Mouse (Mus musculus) limb, embryonic 10.5 days (tissue): ENCODE measurements around the gene Slc35g3. TPM values are rescaled to one million over a fixed set of nuclear protein-coding genes. Genes with fewer than 3 reads are reported as not detected.

ENCODE experiments used
- DNase-seq: peaks from one replicate; pipeline ENCODE4 v3.0.0-alpha.2; 2017; ENCODE audit warnings: low spot score
- H3K27ac ChIP-seq: fragments of 300-500 bp; sonication (generic); 2 replicates; pipeline ENCODE4 v1.5.1; 2016; ENCODE audit warnings: mild to moderate bottlenecking
- H3K27me3 ChIP-seq: fragments of 300-500 bp; sonication (generic); 2 replicates; pipeline ENCODE4 v1.6.1; 2016; ENCODE audit warnings: low read depth, mild to moderate bottlenecking; ENCODE audit not compliant: poor library complexity, severe bottlenecking
- H3K36me3 ChIP-seq: fragments of 300-500 bp; sonication (generic); 2 replicates; pipeline ENCODE4 v1.6.1; 2016; ENCODE audit warnings: mild to moderate bottlenecking, moderate library complexity
- H3K4me1 ChIP-seq: fragments of 300-500 bp; sonication (generic); 2 replicates; pipeline ENCODE4 v1.6.1; 2016
- H3K4me3 ChIP-seq: fragments of 300-500 bp; sonication (generic); 2 replicates; pipeline ENCODE4 v1.5.1; 2016; ENCODE audit warnings: mild to moderate bottlenecking, moderate library complexity
- H3K9me3 ChIP-seq: fragments of 300-500 bp; sonication (generic); replicated peaks from 2 replicates; pipeline ENCODE4 v1.6.1; 2016; ENCODE audit warnings: mild to moderate bottlenecking
- WGBS: fragments of 180-500 bp; shearing (Covaris S2); methylation state at CpG from one replicate; pipeline ENCODE4 v1.1.7; 2016; 5-methylcytosine and 5-hydroxymethylcytosine counted together
- polyA plus RNA-seq: library from polyadenylated mRNA; unstranded; fragments of >200 nt; fragmentation: Nextera tagmentation; extraction: Ambion mirVana; gene quantifications from 2 replicates; pipeline ENCODE4 v1.2.1, GENCODE M21; 2016

The Slc35g3 gene
- polyA plus RNA-seq, 1 experiment from 2014 or later = 0.09 TPM

GRCm38 (mm10) chr11:69719423-69719822 lies 42.3 kb downstream of the Slc35g3 start:
- no peak for DNase-seq
- H3K27ac ChIP-seq = no peak overlapping the region
- H3K9me3 ChIP-seq = no peaks in the 10 kb centered on the region
- H3K4me3 ChIP-seq = no peak overlapping the region
- 70% methylated on average over 6 of the region's 6 CpGs for WGBS
- peaks cover 32% of the 10 kb centered on the region for H3K4me1 ChIP-seq
- no peaks in the 10 kb centered on the region for H3K27me3 ChIP-seq
- no peaks in the 10 kb centered on the region for H3K36me3 ChIP-seq

- H3K27me3 ChIP-seq = no peaks in the 10 kb centered on the region
- H3K9me3 ChIP-seq = no peaks in the 10 kb centered on the region
- peak; percentile 57 for DNase-seq
- H3K27ac ChIP-seq = peak overlapping the region; percentile 71
- peaks cover 35% of the 10 kb centered on the region for H3K4me1 ChIP-seq
- 32% methylated on average over 15 of the region's 15 CpGs for WGBS
- H3K4me3 ChIP-seq = peak overlapping the region; percentile 20
- H3K36me3 ChIP-seq = no peaks in the 10 kb centered on the region
Measured at GRCm38 (mm10) chr11:69718661-69719060, 43.1 kb downstream of the Slc35g3 start.

GRCm38 (mm10) chr11:69716953-69717352 lies 44.8 kb downstream of the Slc35g3 start:
- H3K27me3 ChIP-seq = no peaks in the 10 kb centered on the region
- H3K36me3 ChIP-seq = no peaks in the 10 kb centered on the region
- 63% methylated on average over 4 of the region's 4 CpGs for WGBS
- H3K4me3 ChIP-seq = no peak overlapping the region
- no peak for DNase-seq
- no peaks in the 10 kb centered on the region for H3K9me3 ChIP-seq
- peak overlapping the region; percentile 77 for H3K27ac ChIP-seq
- peaks cover 42% of the 10 kb centered on the region for H3K4me1 ChIP-seq

- Histone ChIP-seq H3K27ac (peak overlapping the region; percentile 77), H3K36me3 (no peaks in the 10 kb centered on the region), H3K4me3 (peak overlapping the region; percentile 6; the same call in 1 of the 2 replicates), H3K4me1 (peaks cover 42% of the 10 kb centered on the region), H3K9me3 (no peaks in the 10 kb centered on the region), H3K27me3 (no peaks in the 10 kb centered on the region)
- WGBS = 15% methylated on average over 5 of the region's 5 CpGs
- peak; percentile 46 for DNase-seq
Measured at GRCm38 (mm10) chr11:69715929-69716328, 45.8 kb downstream of the Slc35g3 start.

GRCm38 (mm10) chr11:69715482-69715881 lies 46.3 kb downstream of the Slc35g3 start:
- Histone ChIP-seq H3K27me3 (no peaks in the 10 kb centered on the region), H3K4me1 (peaks cover 42% of the 10 kb centered on the region), H3K27ac (peak overlapping the region; percentile 77), H3K36me3 (no peaks in the 10 kb centered on the region), H3K9me3 (no peaks in the 10 kb centered on the region), H3K4me3 (no peak overlapping the region; the same call in 1 of the 2 replicates)
- 56% methylated on average over 9 of the region's 9 CpGs for WGBS
- peak; percentile 64 for DNase-seq

- WGBS = 49% methylated on average over 18 of the region's 18 CpGs
- no peaks in the 10 kb centered on the region for H3K27me3 ChIP-seq
- H3K4me1 ChIP-seq = peaks cover 44% of the 10 kb centered on the region
- H3K36me3 ChIP-seq = no peaks in the 10 kb centered on the region
- no peaks in the 10 kb centered on the region for H3K9me3 ChIP-seq
- peak overlapping the region; percentile 77 for H3K27ac ChIP-seq
- DNase-seq = peak; percentile 85
- H3K4me3 ChIP-seq = peak overlapping the region; percentile 6; the same call in 1 of the 2 replicates
Measured at GRCm38 (mm10) chr11:69714636-69715329, 47.0 kb downstream of the Slc35g3 start.

- Histone ChIP-seq H3K36me3 (no peaks in the 10 kb centered on the region), H3K9me3 (no peaks in the 10 kb centered on the region), H3K27ac (peak overlapping the region; percentile 21; the same call in 1 of the 2 replicates), H3K27me3 (no peaks in the 10 kb centered on the region), H3K4me1 (peaks cover 51% of the 10 kb centered on the region), H3K4me3 (no peak overlapping the region)
- 83% methylated on average over 20 of the region's 20 CpGs for WGBS
- DNase-seq = no peak
Measured at GRCm38 (mm10) chr11:69712954-69713672, 48.7 kb downstream of the Slc35g3 start.

- Histone ChIP-seq H3K27me3 (no peaks in the 10 kb centered on the region), H3K4me3 (no peak overlapping the region), H3K9me3 (no peaks in the 10 kb centered on the region), H3K4me1 (peaks cover 46% of the 10 kb centered on the region), H3K27ac (no peak overlapping the region), H3K36me3 (no peaks in the 10 kb centered on the region)
- no peak for DNase-seq
- WGBS = 74% methylated on average over 2 of the region's 2 CpGs
Measured at GRCm38 (mm10) chr11:69711082-69711481, 50.7 kb downstream of the Slc35g3 start.

GRCm38 (mm10) chr11:69710470-69710869 lies 51.3 kb downstream of the Slc35g3 start:
- Histone ChIP-seq H3K9me3 (no peaks in the 10 kb centered on the region), H3K4me1 (peaks cover 40% of the 10 kb centered on the region), H3K36me3 (no peaks in the 10 kb centered on the region), H3K4me3 (no peak overlapping the region), H3K27ac (no peak overlapping the region), H3K27me3 (no peaks in the 10 kb centered on the region)
- no peak for DNase-seq
- 78% methylated on average over 3 of the region's 3 CpGs for WGBS

Other genes with a start within 250 kb of the Slc35g3 start
- gene Dnah2, start 212.9 kb downstream of the Slc35g3 start, polyA plus RNA-seq = 1.0 and 1.3 TPM in 2 replicates
- 44.2 and 55.2 TPM in 2 replicates for gene Efnb3, start 201.8 kb downstream of the Slc35g3 start, polyA plus RNA-seq
- gene Wrap53, start 181.7 kb downstream of the Slc35g3 start, polyA plus RNA-seq = 52.3 and 52.8 TPM in 2 replicates
- gene Trp53, start 181.6 kb downstream of the Slc35g3 start, polyA plus RNA-seq = 243 and 267 TPM in 2 replicates
- 1.5 TPM in 2 replicates for gene Atp1b2, start 156.0 kb downstream of the Slc35g3 start, polyA plus RNA-seq
- not detected in 2 replicates for gene Shbg, start 144.1 kb downstream of the Slc35g3 start, polyA plus RNA-seq
- 9.1 and 13.7 TPM in 2 replicates for gene Sat2, start 139.9 kb downstream of the Slc35g3 start, polyA plus RNA-seq
- 45.4 and 48.1 TPM in 2 replicates for gene Fxr2, start 129.0 kb downstream of the Slc35g3 start, polyA plus RNA-seq
- gene Sox15, start 106.7 kb downstream of the Slc35g3 start, polyA plus RNA-seq = 0.16 TPM in 1 of 2 replicates, not detected in the other
- 66.8 and 74.2 TPM in 2 replicates for gene Mpdu1, start 99.3 kb downstream of the Slc35g3 start, polyA plus RNA-seq
- 3.5 and 3.6 TPM in 2 replicates for gene Cd68, start 95.8 kb downstream of the Slc35g3 start, polyA plus RNA-seq
- 678 and 791 TPM in 2 replicates for gene Eif4a1, start 89.5 kb downstream of the Slc35g3 start, polyA plus RNA-seq
- 149 and 151 TPM in 2 replicates for gene Senp3, start 79.9 kb downstream of the Slc35g3 start, polyA plus RNA-seq
- gene Tnfsf13, start 76.2 kb downstream of the Slc35g3 start, polyA plus RNA-seq = 0.20 and 0.45 TPM in 2 replicates
- 3.0 and 4.2 TPM in 2 replicates for gene Tnfsf12, start 66.1 kb downstream of the Slc35g3 start, polyA plus RNA-seq
- 0.53 and 0.73 TPM in 2 replicates for gene Tnfsfm13, start 65.9 kb downstream of the Slc35g3 start, polyA plus RNA-seq
- gene Polr2a, start 3.3 kb downstream of the Slc35g3 start, polyA plus RNA-seq = 41.8 and 47.0 TPM in 2 replicates
- gene Zbtb4, start 3.9 kb upstream of the Slc35g3 start, polyA plus RNA-seq = 0.25 and 0.59 TPM in 2 replicates
- 0.87 and 2.5 TPM in 2 replicates for gene Chrnb1, start 34.0 kb upstream of the Slc35g3 start, polyA plus RNA-seq
- 0.40 and 0.55 TPM in 2 replicates for gene Fgf11, start 39.9 kb upstream of the Slc35g3 start, polyA plus RNA-seq
- gene Tmem102, start 43.7 kb upstream of the Slc35g3 start, polyA plus RNA-seq = 1.4 and 1.5 TPM in 2 replicates
- gene Gm39566, start 53.3 kb upstream of the Slc35g3 start, polyA plus RNA-seq = not detected in 2 replicates
- not detected in 2 replicates for gene Spem2, start 56.5 kb upstream of the Slc35g3 start, polyA plus RNA-seq
- gene Spem1, start 60.2 kb upstream of the Slc35g3 start, polyA plus RNA-seq = not detected in 2 replicates
- 2.2 and 3.5 TPM in 2 replicates for gene Nlgn2, start 75.8 kb upstream of the Slc35g3 start, polyA plus RNA-seq
- 269 and 280 TPM in 2 replicates for gene Tmem256, start 76.5 kb upstream of the Slc35g3 start, polyA plus RNA-seq
- gene Plscr3, start 84.4 kb upstream of the Slc35g3 start, polyA plus RNA-seq = 96.7 and 117 TPM in 2 replicates
- gene Tnk1, start 96.8 kb upstream of the Slc35g3 start, polyA plus RNA-seq = 1.1 TPM in 2 replicates
- gene Tmem95, start 116.0 kb upstream of the Slc35g3 start, polyA plus RNA-seq = not detected in 2 replicates
- 6.1 and 6.4 TPM in 2 replicates for gene Kctd11, start 119.4 kb upstream of the Slc35g3 start, polyA plus RNA-seq
- 0.93 and 1.7 TPM in 2 replicates for gene Acap1, start 133.6 kb upstream of the Slc35g3 start, polyA plus RNA-seq
- gene 2810408A11Rik, start 139.0 kb upstream of the Slc35g3 start, polyA plus RNA-seq = 20.2 and 25.8 TPM in 2 replicates
- gene Neurl4, start 139.1 kb upstream of the Slc35g3 start, polyA plus RNA-seq = 12.6 and 13.3 TPM in 2 replicates
- gene Gps2, start 151.9 kb upstream of the Slc35g3 start, polyA plus RNA-seq = 77.7 and 91.6 TPM in 2 replicates
- 3,029 and 3,766 TPM in 2 replicates for gene Eif5a, start 160.0 kb upstream of the Slc35g3 start, polyA plus RNA-seq
- gene Ybx2, start 173.8 kb upstream of the Slc35g3 start, polyA plus RNA-seq = 6.1 TPM in 2 replicates
- gene Slc2a4, start 186.2 kb upstream of the Slc35g3 start, polyA plus RNA-seq = 19.9 and 29.3 TPM in 2 replicates
- 28.7 and 35.4 TPM in 2 replicates for gene Cldn7, start 202.8 kb upstream of the Slc35g3 start, polyA plus RNA-seq
- 22.2 and 24.8 TPM in 2 replicates for gene Ctdnep1, start 219.2 kb upstream of the Slc35g3 start, polyA plus RNA-seq
- 154 and 176 TPM in 2 replicates for gene Elp5, start 220.5 kb upstream of the Slc35g3 start, polyA plus RNA-seq
- 280 and 332 TPM in 2 replicates for gene Gabarap, start 229.2 kb upstream of the Slc35g3 start, polyA plus RNA-seq
- gene Phf23, start 233.8 kb upstream of the Slc35g3 start, polyA plus RNA-seq = 101 and 106 TPM in 2 replicates
- gene Dvl2, start 238.6 kb upstream of the Slc35g3 start, polyA plus RNA-seq = 65.2 and 70.6 TPM in 2 replicates